Mouse (Mus musculus) olfactory bulb, adult 2 months (tissue): Measurements from ENCODE around the gene Ccl6. TPM values are rescaled to one million over a fixed set of nuclear protein-coding genes. Genes with fewer than 3 reads are reported as not detected.

Experiments used
- H3K27ac ChIP-seq: fragments of 200-500 bp; 2 replicates; pipeline ENCODE4 v1.5.1; 2012; ENCODE audit warnings: low read depth, low read length; ENCODE audit not compliant: insufficient read depth
- H3K4me1 ChIP-seq: fragments of 200-500 bp; 2 replicates; pipeline ENCODE4 v1.6.1; 2012; ENCODE audit warnings: low read length; ENCODE audit not compliant: control insufficient read depth, insufficient read depth
- H3K4me3 ChIP-seq: fragments of 200-500 bp; 2 replicates; pipeline ENCODE4 v1.5.1; 2012; ENCODE audit warnings: mild to moderate bottlenecking, low read depth, low read length, moderate library complexity; ENCODE audit not compliant: insufficient read depth
- CTCF ChIP-seq: fragments of 200-500 bp; IDR thresholded peaks from 2 replicates; pipeline ENCODE4 v1.5.1; 2012; ENCODE audit warnings: low read depth, mild to moderate bottlenecking, low read length, moderate library complexity; ENCODE audit not compliant: insufficient read depth
- POLR2A ChIP-seq: fragments of 200-500 bp; IDR thresholded peaks from 2 replicates; pipeline ENCODE4 v1.6.1; 2012; ENCODE audit warnings: mild to moderate bottlenecking, low read depth, low read length, moderate library complexity; ENCODE audit not compliant: insufficient read depth
- WGBS: fragments of 180-500 bp; shearing (Covaris S2); methylation state at CpG from one replicate; pipeline ENCODE4 v1.1.7; 2018; 5-methylcytosine and 5-hydroxymethylcytosine counted together
- polyA plus RNA-seq: library from polyadenylated mRNA; stranded (reverse); fragments of >200 nt; gene quantifications from 2 replicates; pipeline ENCODE4 v1.2.4, GENCODE M21; 2012; ENCODE audit warnings: low replicate concordance; ENCODE audit not compliant: missing spikeins, insufficient read depth, insufficient read length

The Ccl6 gene
- polyA plus RNA-seq, 1 experiment = not detected

GRCm38 (mm10) chr11:83550186-83550632, 42.7 kb downstream of the Ccl6 start:
- WGBS = 86% methylated on average over 5 of the region's 5 CpGs
- Histone ChIP-seq H3K4me3 (no peak overlapping the region), H3K27ac (no peak overlapping the region), H3K4me1 (no peaks in the 10 kb centered on the region)
- no peak for TF ChIP-seq POLR2A
- no peak for TF ChIP-seq CTCF

GRCm38 (mm10) chr11:83544214-83544613, 48.7 kb downstream of the Ccl6 start:
- WGBS = 83% methylated on average over 3 of the region's 3 CpGs
- Histone ChIP-seq H3K27ac (no peak overlapping the region), H3K4me3 (no peak overlapping the region), H3K4me1 (no peaks in the 10 kb centered on the region)
- no peak for TF ChIP-seq POLR2A
- TF ChIP-seq CTCF = no peak

- H3K4me3 ChIP-seq = no peak overlapping the region
- H3K27ac ChIP-seq = no peak overlapping the region
- no peaks in the 10 kb centered on the region for H3K4me1 ChIP-seq
- TF ChIP-seq POLR2A (no peak), CTCF (no peak)
- 91% methylated on average over 3 of the region's 3 CpGs for WGBS
Measured at GRCm38 (mm10) chr11:83541415-83541814, 51.5 kb downstream of the Ccl6 start.

GRCm38 (mm10) chr11:83540931-83541330, 52.0 kb downstream of the Ccl6 start:
- Histone ChIP-seq H3K4me3 (no peak overlapping the region), H3K27ac (no peak overlapping the region), H3K4me1 (no peaks in the 10 kb centered on the region)
- no peak for TF ChIP-seq POLR2A
- TF ChIP-seq CTCF = no peak
- 94% methylated on average over 2 of the region's 2 CpGs for WGBS

GRCm38 (mm10) chr11:83538705-83539314, 54.1 kb downstream of the Ccl6 start:
- WGBS = 84% methylated on average over 3 of the region's 3 CpGs
- peaks cover 3% of the 10 kb centered on the region; the same call in 1 of the 2 replicates for H3K4me1 ChIP-seq
- no peak overlapping the region for H3K4me3 ChIP-seq
- TF ChIP-seq POLR2A (no peak), CTCF (no peak)
- no peak overlapping the region for H3K27ac ChIP-seq

Other genes starting within 250 kb of the Ccl6 start
- 96.6 TPM in 1 of 2 replicates, not detected in the other for gene Rasl10b, start 183.9 kb downstream of the Ccl6 start, polyA plus RNA-seq
- not detected in 2 replicates for gene Gas2l2, start 163.6 kb downstream of the Ccl6 start, polyA plus RNA-seq
- gene 1700020L24Rik, start 155.4 kb downstream of the Ccl6 start, polyA plus RNA-seq = not detected in 2 replicates
- gene Mmp28, start 130.0 kb downstream of the Ccl6 start, polyA plus RNA-seq = not detected in 2 replicates
- not detected in 2 replicates for gene Taf15, start 120.0 kb downstream of the Ccl6 start, polyA plus RNA-seq
- gene Heatr9, start 70.9 kb downstream of the Ccl6 start, polyA plus RNA-seq = not detected in 2 replicates
- not detected in 2 replicates for gene Ccl5, start 62.6 kb downstream of the Ccl6 start, polyA plus RNA-seq
- gene Ccl9, start 14.5 kb downstream of the Ccl6 start, polyA plus RNA-seq = not detected in 2 replicates
- not detected in 2 replicates for gene Rpl9-ps1, start 52.5 kb upstream of the Ccl6 start, polyA plus RNA-seq
- gene Ccl3, start 56.3 kb upstream of the Ccl6 start, polyA plus RNA-seq = not detected in 2 replicates
- gene Ccl4, start 69.5 kb upstream of the Ccl6 start, polyA plus RNA-seq = not detected in 2 replicates
- gene Wfdc17, start 110.9 kb upstream of the Ccl6 start, polyA plus RNA-seq = not detected in 2 replicates
- not detected in 2 replicates for gene Wfdc18, start 115.9 kb upstream of the Ccl6 start, polyA plus RNA-seq
- gene Wfdc21, start 153.9 kb upstream of the Ccl6 start, polyA plus RNA-seq = not detected in 2 replicates
- not detected in 2 replicates for gene Heatr6, start 160.6 kb upstream of the Ccl6 start, polyA plus RNA-seq